Mouse (Mus musculus) forebrain, embryonic 13.5 days (tissue): ENCODE results near the gene Snrpd3. TPM values are rescaled to one million over a fixed set of nuclear protein-coding genes. Genes with fewer than 3 reads are reported as not detected.
A peak's percentile ranks its signal among the peaks of the same experiment; 100 is the strongest.

Source experiments
- ATAC-seq: fragments of 200-750 bp; cut with Nextera tagmentation; 2 replicates; pipeline ENCODE4 v1.8.0; 2017
- H3K27ac ChIP-seq: fragments of 300-500 bp; sonication (generic); 2 replicates; pipeline ENCODE4 v1.5.1; 2015; ENCODE audit warnings: inconsistent platforms, mild to moderate bottlenecking, moderate library complexity
- H3K27me3 ChIP-seq: fragments of 300-500 bp; sonication (generic); 2 replicates; pipeline ENCODE4 v1.6.1; 2015; ENCODE audit warnings: mild to moderate bottlenecking, inconsistent platforms
- H3K36me3 ChIP-seq: fragments of 300-500 bp; sonication (generic); 2 replicates; pipeline ENCODE4 v1.6.1; 2015; ENCODE audit warnings: mild to moderate bottlenecking, inconsistent platforms; ENCODE audit not compliant: poor library complexity, severe bottlenecking
- H3K4me1 ChIP-seq: fragments of 300-500 bp; sonication (generic); 2 replicates; pipeline ENCODE4 v1.6.1; 2015; ENCODE audit warnings: inconsistent platforms
- H3K4me2 ChIP-seq: fragments of 300-500 bp; sonication (generic); 2 replicates; pipeline ENCODE4 v1.6.1; 2015; ENCODE audit warnings: inconsistent platforms, mild to moderate bottlenecking, moderate library complexity
- H3K4me3 ChIP-seq: fragments of 300-500 bp; sonication (generic); 2 replicates; pipeline ENCODE4 v1.5.1; 2015; ENCODE audit warnings: mild to moderate bottlenecking, inconsistent platforms
- H3K9ac ChIP-seq: fragments of 300-500 bp; sonication (generic); 2 replicates; pipeline ENCODE4 v1.6.1; 2015; ENCODE audit warnings: mild to moderate bottlenecking, inconsistent platforms
- H3K9me3 ChIP-seq: fragments of 300-500 bp; sonication (generic); replicated peaks from 2 replicates; pipeline ENCODE4 v1.6.1; 2016; ENCODE audit warnings: inconsistent platforms
- WGBS: fragments of 180-500 bp; shearing (Covaris S2); methylation state at CpG from one replicate; pipeline ENCODE4 v1.1.7; 2015; 5-methylcytosine and 5-hydroxymethylcytosine counted together
- polyA plus RNA-seq: library from polyadenylated mRNA; unstranded; fragments of >200 nt; fragmentation: Nextera tagmentation; extraction: Ambion mirVana; gene quantifications from 2 replicates; pipeline ENCODE4 v1.2.1, GENCODE M21; 2015

Snrpd3 gene
- polyA plus RNA-seq, 1 experiment from 2014 or later, result 198 TPM

- peaks cover 3% of the 10 kb centered on the region; the same call in 1 of the 2 replicates for H3K36me3 ChIP-seq
- H3K4me2 ChIP-seq, result no peak overlapping the region
- WGBS, result 78% methylated on average over 7 of the region's 7 CpGs
- no peaks in the 10 kb centered on the region for H3K27me3 ChIP-seq
- no peak overlapping the region for H3K27ac ChIP-seq
- H3K9me3 ChIP-seq, result no peaks in the 10 kb centered on the region
- H3K9ac ChIP-seq, result no peak overlapping the region
- peaks cover 7% of the 10 kb centered on the region; the same call in 1 of the 2 replicates for H3K4me1 ChIP-seq
- no peak overlapping the region for H3K4me3 ChIP-seq
- ATAC-seq, result no peak
Measured at GRCm38 (mm10) chr10:75547901-75548300, 30.6 kb downstream of the Snrpd3 start.

GRCm38 (mm10) chr10:75548486-75548885 is 31.1 kb downstream of the Snrpd3 start:
- H3K9me3 ChIP-seq, result no peaks in the 10 kb centered on the region
- H3K4me1 ChIP-seq, result peaks cover 7% of the 10 kb centered on the region; the same call in 1 of the 2 replicates
- no peak overlapping the region for H3K27ac ChIP-seq
- ATAC-seq, result peak; percentile 48; the same call in 1 of the 2 replicates
- no peak overlapping the region for H3K9ac ChIP-seq
- WGBS, result 62% methylated on average over 14 of the region's 14 CpGs
- H3K4me2 ChIP-seq, result no peak overlapping the region
- no peaks in the 10 kb centered on the region for H3K27me3 ChIP-seq
- no peak overlapping the region for H3K4me3 ChIP-seq
- peaks cover 9% of the 10 kb centered on the region for H3K36me3 ChIP-seq

GRCm38 (mm10) chr10:75549886-75550285 is 32.5 kb downstream of the Snrpd3 start:
- WGBS, result 84% methylated on average over 7 of the region's 7 CpGs
- H3K36me3 ChIP-seq, result peaks cover 16% of the 10 kb centered on the region
- no peaks in the 10 kb centered on the region for H3K27me3 ChIP-seq
- no peak for ATAC-seq
- H3K4me3 ChIP-seq, result no peak overlapping the region
- H3K4me1 ChIP-seq, result peaks cover 7% of the 10 kb centered on the region; the same call in 1 of the 2 replicates
- no peaks in the 10 kb centered on the region for H3K9me3 ChIP-seq
- no peak overlapping the region for H3K9ac ChIP-seq
- H3K27ac ChIP-seq, result no peak overlapping the region
- H3K4me2 ChIP-seq, result no peak overlapping the region

DNA sequence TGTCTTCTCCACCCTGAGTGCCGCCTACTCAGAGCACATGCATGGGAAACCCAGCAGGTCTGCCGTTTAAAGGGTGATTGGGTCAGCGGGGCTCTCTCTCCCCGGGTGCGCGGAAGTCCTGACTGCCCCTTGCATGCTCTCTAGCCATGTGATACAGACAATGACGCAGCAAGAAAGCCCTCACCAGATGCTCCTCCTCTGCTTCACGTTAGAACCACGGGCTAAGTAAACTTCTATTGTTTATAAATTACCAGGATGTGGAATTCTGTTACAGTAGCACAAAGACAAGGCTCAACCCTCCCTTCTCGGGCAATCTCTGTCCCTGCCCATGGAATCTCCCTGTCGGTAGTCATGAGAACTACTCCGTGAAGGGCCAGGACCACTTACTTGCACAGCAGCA is 33.8 kb downstream of the Snrpd3 start:
- Histone ChIP-seq H3K27ac (no peak overlapping the region), H3K4me2 (no peak overlapping the region), H3K9me3 (no peaks in the 10 kb centered on the region), H3K4me3 (no peak overlapping the region), H3K4me1 (peaks cover 17% of the 10 kb centered on the region), H3K9ac (no peak overlapping the region), H3K27me3 (no peaks in the 10 kb centered on the region), H3K36me3 (peaks cover 16% of the 10 kb centered on the region)
- no peak for ATAC-seq
- WGBS, result 64% methylated on average over 12 of the region's 12 CpGs

- no peak for ATAC-seq
- no peak overlapping the region for H3K27ac ChIP-seq
- H3K9me3 ChIP-seq, result no peaks in the 10 kb centered on the region
- no peak overlapping the region for H3K9ac ChIP-seq
- H3K4me2 ChIP-seq, result no peak overlapping the region
- H3K36me3 ChIP-seq, result peaks cover 16% of the 10 kb centered on the region
- no peaks in the 10 kb centered on the region for H3K27me3 ChIP-seq
- H3K4me3 ChIP-seq, result no peak overlapping the region
- 89% methylated on average over 2 of the region's 2 CpGs for WGBS
- peaks cover 26% of the 10 kb centered on the region for H3K4me1 ChIP-seq
Measured at GRCm38 (mm10) chr10:75552106-75552505, 34.8 kb downstream of the Snrpd3 start.

GRCm38 (mm10) chr10:75552701-75553450 is 35.5 kb downstream of the Snrpd3 start:
- ATAC-seq, result no peak
- no peaks in the 10 kb centered on the region for H3K9me3 ChIP-seq
- 75% methylated on average over 13 of the region's 13 CpGs for WGBS

GRCm38 (mm10) chr10:75554090-75554489 is 36.7 kb downstream of the Snrpd3 start:
- no peak overlapping the region for H3K4me3 ChIP-seq

More at GRCm38 (mm10) chr10:75552701-75553450, 35.5 kb downstream of the Snrpd3 start:
- H3K4me1 ChIP-seq, result peaks cover 34% of the 10 kb centered on the region
- H3K36me3 ChIP-seq, result peaks cover 16% of the 10 kb centered on the region
- H3K4me2 ChIP-seq, result no peak overlapping the region
- H3K27ac ChIP-seq, result no peak overlapping the region
- no peak overlapping the region for H3K9ac ChIP-seq
- no peak overlapping the region for H3K4me3 ChIP-seq
- no peaks in the 10 kb centered on the region for H3K27me3 ChIP-seq

DNA sequence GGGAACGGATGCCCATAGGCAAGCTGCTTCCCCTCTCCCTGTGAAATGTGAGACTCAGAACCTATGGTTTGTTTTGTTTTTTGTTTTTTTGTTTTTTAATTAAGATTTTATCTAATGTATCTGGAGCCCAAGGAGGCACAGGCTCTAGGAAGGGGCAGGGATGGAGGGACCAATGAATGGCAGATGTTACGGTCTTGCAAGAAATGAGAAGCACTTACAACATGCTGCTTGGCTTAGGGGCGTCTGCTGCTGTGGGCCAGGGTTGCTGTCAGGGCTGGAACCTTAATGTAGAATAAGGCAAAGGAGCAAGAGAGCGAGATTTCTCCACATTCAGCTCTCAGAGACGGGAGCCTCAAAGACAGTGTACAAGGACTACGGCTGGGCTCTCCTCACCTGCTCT is 38.2 kb downstream of the Snrpd3 start:
- no peaks in the 10 kb centered on the region for H3K9me3 ChIP-seq
- ATAC-seq, result no peak
- H3K9ac ChIP-seq, result no peak overlapping the region
- 68% methylated on average over 6 of the region's 6 CpGs for WGBS
- H3K4me2 ChIP-seq, result 0 out of 2 replicates have a peak overlapping the region, but pooled peaks have one; percentile 20
- H3K4me3 ChIP-seq, result no peak overlapping the region
- H3K36me3 ChIP-seq, result peaks cover 16% of the 10 kb centered on the region
- H3K27me3 ChIP-seq, result peaks cover 3% of the 10 kb centered on the region
- H3K27ac ChIP-seq, result peak overlapping the region; percentile 69
- peaks cover 49% of the 10 kb centered on the region for H3K4me1 ChIP-seq

More at GRCm38 (mm10) chr10:75554090-75554489, 36.7 kb downstream of the Snrpd3 start:
- Histone ChIP-seq H3K9ac (no peak overlapping the region), H3K27me3 (no peaks in the 10 kb centered on the region), H3K27ac (no peak overlapping the region), H3K9me3 (no peaks in the 10 kb centered on the region), H3K4me2 (no peak overlapping the region), H3K4me1 (peaks cover 39% of the 10 kb centered on the region), H3K36me3 (peaks cover 16% of the 10 kb centered on the region)
- WGBS, result 90% methylated on average over 8 of the region's 8 CpGs
- no peak for ATAC-seq

DNA sequence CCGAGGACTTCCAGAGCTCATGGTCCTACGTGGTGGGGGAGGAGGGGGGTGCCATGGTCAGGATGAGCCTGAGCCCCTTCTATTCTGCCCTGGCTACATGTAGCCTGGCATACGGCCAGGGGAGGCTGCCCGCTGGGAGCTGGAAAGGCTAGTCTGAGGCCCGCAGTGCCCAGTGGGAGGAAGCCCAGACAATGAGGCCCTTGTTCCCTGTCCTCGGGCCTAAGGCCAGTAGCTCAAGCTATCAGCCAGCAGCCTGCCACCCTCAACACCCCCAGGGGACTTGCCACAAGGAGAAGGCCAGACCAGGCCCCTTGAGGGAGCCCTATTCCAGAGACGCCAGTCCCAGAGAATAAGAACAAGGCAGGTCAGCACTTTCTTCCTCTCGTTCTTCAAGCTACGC is 38.7 kb downstream of the Snrpd3 start:
- Histone ChIP-seq H3K9me3 (no peaks in the 10 kb centered on the region), H3K9ac (no peak overlapping the region), H3K27ac (peak overlapping the region; percentile 69), H3K4me3 (no peak overlapping the region), H3K27me3 (peaks cover 8% of the 10 kb centered on the region), H3K4me2 (peak overlapping the region; percentile 20; the same call in 1 of the 2 replicates), H3K4me1 (peaks cover 54% of the 10 kb centered on the region), H3K36me3 (peaks cover 16% of the 10 kb centered on the region)
- ATAC-seq, result peak; percentile 75
- WGBS, result 21% methylated on average over 9 of the region's 9 CpGs

DNA sequence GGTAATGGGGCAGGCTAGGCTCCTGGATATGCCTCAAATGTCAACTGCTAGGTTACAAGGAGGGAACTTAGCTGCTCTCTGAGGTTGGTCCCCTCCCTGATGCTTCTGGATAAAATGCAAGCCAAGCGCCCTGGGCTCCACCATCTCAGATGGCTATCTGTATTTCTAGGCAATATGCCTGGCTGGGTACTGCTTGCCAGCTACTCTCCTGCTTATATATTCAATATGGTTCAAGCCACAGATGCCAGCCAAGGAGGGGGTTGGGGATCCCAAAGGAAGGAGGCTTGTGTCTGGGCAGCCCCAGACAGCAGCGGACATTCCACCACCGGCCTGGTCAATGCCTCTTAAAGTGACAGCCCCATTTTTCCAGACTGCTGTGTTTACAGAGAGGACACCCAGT is 41.2 kb downstream of the Snrpd3 start:
- Histone ChIP-seq H3K4me2 (peak overlapping the region; percentile 94), H3K4me3 (peak overlapping the region; percentile 64), H3K4me1 (peaks cover 55% of the 10 kb centered on the region), H3K27ac (peak overlapping the region; percentile 81), H3K9me3 (no peaks in the 10 kb centered on the region), H3K27me3 (peaks cover 25% of the 10 kb centered on the region), H3K36me3 (peaks cover 7% of the 10 kb centered on the region), H3K9ac (peak overlapping the region; percentile 90)
- ATAC-seq, result peak; percentile 43
- 21% methylated on average over 3 of the region's 3 CpGs for whole genome bisulfite sequencing

- Histone ChIP-seq H3K9me3 (no peaks in the 10 kb centered on the region), H3K27me3 (peaks cover 30% of the 10 kb centered on the region), H3K9ac (peak overlapping the region; percentile 90), H3K36me3 (peaks cover under 1% of the 10 kb centered on the region; the same call in 1 of the 2 replicates), H3K4me2 (peak overlapping the region; percentile 94), H3K27ac (peak overlapping the region; percentile 81), H3K4me3 (peak overlapping the region; percentile 64), H3K4me1 (peaks cover 55% of the 10 kb centered on the region)
- peak; percentile 3; the same call in 1 of the 2 replicates for ATAC-seq
- WGBS, result 3% methylated on average over 14 of the region's 14 CpGs
Measured at GRCm38 (mm10) chr10:75559041-75559675, 41.8 kb downstream of the Snrpd3 start.
